Mouse (Mus musculus) mouse embryonic stem cell (cell line): ENCODE measurements around the gene Plet1.

Experiments
- in situ Hi-C, 2 experiments: fragments of 300-500 bp; cut with MboI; formaldehyde crosslinking; loops; 1 replicate in 1 of 2; 3 replicates in 1 of 2; pipeline ENCODE4 v1.14.3; 2019 to 2020; ENCODE audit warnings: low sequenced_read_pairs in 2 of 2, low pct_unique_long_range_greater_than_20kb in 1 of 2, mixed read lengths in 1 of 2; ENCODE audit not compliant: unreplicated experiment in 1 of 2

Plet1 gene

DNA sequence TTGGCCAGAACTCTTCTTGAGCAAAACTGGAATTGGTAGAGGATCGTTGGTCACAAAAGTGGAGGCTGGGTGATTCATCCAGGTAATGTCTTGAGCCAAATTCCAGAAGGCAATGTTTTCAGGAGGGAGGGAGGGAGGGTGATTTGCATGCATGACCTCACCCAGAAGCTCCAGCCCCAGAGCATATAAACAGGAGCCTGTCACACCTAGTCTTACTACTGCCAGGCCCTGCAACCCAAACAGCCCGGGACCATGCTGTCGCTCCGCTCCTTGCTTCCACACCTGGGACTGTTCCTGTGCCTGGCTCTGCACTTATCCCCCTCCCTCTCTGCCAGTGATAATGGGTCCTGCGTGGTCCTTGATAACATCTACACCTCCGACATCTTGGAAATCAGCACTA, at the start of gene Plet1:
Gene Plet1, plus strand, starts transcription at position 215 of the 400 bp plus-strand sequence.
- in situ Hi-C loops: no loop called here

DNA sequence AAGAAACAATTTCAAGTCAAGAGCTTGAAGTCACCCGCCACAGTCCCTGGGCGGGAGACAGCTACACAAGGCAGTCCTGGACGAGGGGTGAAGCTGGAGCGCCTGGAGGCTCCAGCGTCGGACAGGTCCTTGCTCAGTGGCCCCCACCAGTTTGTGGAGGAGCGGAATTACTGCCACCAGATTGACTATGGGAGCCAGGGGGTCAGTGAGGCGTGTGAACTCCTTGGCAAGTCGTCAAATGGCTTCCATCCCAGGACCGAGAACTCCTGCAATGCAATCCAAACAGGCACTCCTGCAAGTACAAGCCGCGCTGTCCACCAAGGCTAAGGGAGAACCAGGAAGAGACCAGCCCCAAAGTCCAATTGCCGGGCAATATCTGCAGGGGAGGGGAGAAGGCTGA, 45.3 kb upstream of the Plet1 start:
- in situ Hi-C loops: no loop called here

DNA sequence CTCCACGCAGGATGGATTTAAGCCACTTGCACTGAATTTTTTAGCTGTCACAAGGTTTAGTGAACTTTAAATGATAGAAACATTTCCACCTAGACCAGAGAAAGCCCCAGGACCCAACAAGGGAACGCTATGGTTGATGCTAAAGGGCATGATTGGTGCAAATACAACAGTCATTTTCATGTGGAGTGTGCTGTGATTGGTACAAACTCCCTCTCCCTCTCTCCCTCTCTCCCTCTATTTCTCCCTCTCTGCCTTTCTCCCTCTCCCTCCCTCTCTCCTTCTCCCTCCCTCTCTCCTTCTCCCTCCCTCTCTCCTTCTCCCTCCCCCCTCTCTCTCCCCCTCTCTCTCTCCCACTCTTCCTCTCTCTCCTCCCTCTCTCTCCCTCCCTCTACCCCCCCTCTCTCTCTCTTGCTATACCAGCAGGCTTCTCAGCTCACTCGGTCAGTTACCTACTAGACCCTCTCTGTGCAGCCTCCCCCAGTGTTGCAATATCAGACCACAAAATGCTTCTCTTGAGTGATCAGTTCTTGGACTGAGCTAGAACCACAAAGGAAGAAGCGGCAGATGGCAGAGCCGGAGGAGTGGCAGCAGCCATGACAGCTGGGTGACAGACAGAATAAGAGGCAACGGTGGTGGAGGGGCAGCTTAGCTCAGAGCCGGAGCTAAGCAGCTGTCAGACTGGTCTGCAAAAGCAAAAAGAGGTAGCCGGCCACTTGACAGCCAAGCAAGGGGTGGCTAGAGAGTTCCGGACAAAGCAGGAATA, 42.7 kb upstream of the Plet1 start:
- in situ Hi-C loops: no loop called here

DNA sequence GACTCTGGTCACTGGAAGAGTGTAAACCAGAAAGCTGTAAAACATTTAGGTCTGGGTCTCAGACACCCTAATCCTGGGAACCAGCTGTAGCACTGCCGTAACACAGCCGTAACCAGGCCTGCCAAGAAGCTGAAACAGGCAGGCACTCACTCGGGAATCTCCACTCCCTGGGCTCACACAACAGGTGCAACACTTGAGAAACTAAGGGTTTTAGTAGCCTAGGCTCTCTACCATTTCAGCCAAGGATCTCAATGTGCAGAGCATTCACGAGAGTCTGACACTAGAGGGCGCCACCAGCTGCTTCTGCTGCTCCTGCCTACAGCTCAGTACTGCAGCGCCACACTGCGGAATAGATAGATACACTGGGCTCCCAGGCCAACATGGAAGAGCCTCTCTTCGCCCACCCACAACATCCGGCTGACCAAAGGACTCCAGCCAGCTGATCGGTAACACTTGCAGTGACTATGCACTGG, 42.0 kb upstream of the Plet1 start:
- in situ Hi-C loops: no loop called here

DNA sequence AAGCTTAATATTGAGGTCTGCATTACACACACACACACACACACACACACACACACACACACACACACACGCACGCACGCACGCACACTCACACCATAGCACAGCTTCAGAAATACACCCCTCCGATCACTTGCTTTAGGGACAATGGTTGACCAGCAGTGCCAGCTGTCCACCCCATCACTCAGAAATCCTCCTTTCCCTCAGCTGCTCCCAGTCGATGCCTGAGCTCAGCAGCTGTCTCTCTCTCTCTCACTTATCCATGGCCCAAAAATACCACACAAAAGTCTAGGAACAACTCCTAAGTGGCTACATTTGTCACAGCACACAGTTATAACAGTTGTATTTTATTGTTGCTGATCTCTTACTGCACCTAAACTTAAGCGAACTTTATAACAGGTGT, 36.7 kb upstream of the Plet1 start:
- in situ Hi-C loops: loop anchor here in 1 of 2 experiments (5.0 kb wide), 1 partner anchor 70 kb away; the partner anchor contains the start of gene Pts

DNA sequence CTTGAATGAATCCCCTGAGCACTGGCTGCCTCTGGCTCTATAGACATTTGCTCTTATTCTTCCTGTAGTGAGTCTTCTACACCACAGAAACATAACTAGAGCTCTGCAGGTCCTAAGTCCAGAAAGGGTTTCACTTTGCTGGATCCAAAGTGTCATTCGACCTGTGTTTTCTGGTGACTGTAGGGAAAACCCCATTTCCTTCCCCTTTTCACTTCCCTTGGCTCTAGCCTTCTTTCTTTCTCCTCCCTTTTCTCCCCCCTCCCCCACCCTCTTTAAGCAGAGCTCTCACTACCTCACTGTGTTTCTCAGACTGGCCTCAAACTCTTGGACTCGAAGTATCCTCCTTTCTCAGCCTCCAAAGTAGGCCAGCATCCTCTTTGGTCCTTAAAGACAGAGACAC, 34.8 kb upstream of the Plet1 start:
- in situ Hi-C loops: loop anchor here in 1 of 2 experiments (5.0 kb wide), 1 partner anchor 68 kb away; the partner anchor contains the start of gene Pts

DNA sequence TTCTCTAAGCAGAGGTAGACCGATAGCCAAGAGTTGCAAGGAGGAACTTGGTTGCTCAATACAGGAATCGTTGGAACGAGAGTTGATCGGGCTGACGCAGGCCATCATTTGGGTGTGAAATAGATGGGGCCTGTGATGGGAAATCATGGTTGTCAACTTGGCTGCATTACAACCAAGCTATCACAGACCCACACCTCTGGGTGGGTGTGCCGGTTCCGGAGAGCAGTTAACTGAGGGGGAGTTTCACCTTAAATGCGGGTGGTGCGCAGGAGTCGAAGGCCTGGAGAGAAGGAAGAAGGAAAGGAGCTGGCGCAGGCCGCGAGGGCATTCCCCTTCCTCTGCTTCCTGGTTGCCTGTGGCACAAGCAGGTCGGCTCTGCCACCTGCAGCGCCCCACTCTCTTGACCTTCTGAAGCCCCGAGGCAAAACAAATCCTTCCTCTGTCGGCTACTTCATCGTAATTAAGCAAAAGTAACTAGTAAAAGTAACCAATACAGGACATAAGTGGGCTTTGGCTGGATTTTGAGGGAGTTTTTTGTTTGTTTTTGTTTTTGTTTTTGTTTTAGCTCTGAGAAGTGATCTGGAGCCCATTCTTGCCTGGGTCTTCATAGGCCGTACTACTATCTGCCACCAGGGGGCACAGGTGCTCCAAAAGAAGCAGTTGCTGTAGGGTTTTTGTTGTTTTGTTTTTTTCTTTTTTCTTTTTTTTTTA, 31.7 kb upstream of the Plet1 start:
- in situ Hi-C loops: no loop called here

DNA sequence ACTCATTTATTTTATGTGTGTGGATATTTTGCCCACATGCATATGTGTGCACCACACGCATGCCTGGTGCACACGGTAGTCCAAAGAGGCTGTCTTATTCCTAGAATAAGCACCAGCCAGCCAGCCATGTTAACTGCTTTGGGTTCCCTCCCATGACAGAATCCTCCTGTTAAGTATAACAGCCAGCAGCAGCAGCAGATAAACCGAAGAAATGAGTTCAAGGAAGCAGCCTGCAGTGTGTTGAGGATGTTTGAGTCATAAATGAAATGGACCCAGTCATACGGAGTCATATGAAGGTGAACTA, 31.2 kb upstream of the Plet1 start:
- in situ Hi-C loops: no loop called here

DNA sequence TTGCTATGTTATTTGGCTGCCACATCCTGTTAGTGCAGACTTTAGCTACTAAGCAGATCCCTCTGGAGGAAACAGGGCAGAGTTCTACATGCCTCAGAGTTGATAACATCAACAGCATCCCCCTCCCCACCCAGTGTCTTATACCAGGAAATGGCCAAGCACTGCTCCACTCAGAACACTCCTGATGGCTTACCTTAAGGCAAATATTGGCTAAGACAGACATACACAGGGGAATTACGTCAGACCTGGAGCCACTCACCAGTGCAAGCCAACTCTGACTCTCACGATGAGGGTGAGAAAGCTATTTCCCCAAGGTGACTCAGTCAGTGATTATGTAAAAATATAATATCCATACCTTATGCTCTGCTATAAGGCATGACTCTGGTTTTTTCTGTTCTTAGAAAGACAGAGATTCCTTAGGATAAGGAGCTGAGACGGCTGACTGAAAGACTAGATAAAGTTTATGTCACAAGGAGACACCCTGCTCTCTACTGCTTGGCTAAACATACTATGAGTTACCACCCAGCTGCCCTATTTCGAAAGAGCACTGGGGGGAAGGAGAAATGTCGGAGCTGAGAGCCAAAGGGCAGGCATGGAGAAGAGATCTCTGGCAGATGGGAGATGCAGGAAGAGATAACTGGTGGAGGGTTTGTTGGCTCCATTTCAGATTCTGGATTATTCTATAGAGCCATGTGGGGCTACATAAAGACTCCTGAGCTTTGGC, 23.8 kb upstream of the Plet1 start:
- in situ Hi-C loops: loop anchor here in 1 of 2 experiments (10.0 kb wide), 1 partner anchor 54 kb away; the partner anchor contains the start of gene Pts

DNA sequence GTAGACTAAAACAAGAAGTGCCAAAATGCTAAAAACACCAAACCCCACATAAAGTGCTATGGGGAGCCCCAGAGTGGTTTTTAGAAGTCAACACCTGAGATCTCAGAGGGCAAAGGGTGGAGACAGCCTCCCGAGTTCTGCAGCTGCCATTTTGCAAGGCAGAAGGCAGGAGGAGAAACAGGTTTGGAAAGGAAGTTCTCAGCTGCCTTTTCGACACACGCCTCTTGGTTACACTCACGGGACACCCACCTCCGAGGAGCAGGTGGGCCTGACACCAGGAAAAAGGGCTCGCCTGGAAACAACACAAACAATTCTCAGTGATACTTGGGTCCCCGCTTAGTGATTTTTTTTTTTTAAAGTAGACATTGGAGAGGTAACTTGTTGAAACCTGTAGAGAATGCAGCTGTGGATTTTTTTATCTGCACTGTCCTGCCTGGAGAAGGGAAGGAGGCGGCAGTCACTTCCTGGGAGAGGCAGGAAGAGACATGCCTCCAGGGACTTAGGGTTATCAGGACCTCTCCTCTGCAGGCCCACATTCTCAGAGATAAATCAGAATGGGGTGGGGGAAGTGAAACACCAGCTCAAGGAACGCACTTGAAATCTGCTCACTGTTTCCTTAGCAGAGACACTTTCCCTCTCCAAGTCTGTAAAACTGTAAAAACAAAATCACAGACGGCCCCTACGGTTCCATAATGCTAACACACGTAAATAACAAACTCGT, 23.0 kb upstream of the Plet1 start:
- in situ Hi-C loops: loop anchor here in 1 of 2 experiments (10.0 kb wide), 1 partner anchor 53 kb away; the partner anchor contains the start of gene Pts

DNA sequence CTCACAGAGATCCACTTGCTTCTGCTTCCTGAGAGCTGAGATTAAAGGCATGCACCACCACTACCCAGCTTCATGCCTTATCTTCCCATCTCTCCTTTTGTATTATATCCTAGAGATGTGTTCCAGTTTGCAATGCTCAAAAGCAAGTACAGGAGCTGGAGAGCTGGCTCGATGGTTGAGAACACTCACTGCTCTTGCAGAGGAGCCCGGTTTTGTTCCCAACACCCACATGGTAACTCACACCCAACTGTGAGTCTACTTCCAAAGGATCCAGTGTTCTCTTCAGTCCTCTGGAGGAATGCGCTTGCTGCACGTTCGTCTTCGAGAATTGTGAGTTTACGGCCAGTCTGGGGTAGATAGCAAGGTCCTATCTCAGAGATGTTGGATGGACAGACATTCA, 19.0 kb upstream of the Plet1 start:
- in situ Hi-C loops: loop anchor here in 1 of 2 experiments (10.0 kb wide), 1 partner anchor 49 kb away; the partner anchor contains the start of gene Pts

DNA sequence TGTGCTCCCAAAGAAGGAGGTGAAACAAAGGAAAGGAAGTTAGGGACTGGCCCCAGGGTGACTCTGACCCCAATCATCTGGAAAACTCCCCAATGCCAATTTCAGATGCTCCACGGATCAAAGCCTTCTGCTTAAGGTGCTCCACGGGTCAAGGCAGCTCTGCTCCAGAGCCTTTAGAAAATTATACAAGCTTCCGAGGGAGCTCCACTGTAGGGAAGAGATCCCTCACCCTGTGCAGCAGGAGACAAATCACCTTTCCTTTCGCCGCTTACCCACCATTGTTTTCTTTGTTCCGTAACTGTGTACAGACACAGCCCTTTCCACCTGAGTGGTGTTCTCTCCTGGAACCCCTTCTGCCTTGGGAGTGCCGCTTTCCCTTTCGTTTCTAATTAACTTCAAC, 18.6 kb upstream of the Plet1 start:
- in situ Hi-C loops: loop anchor here in 1 of 2 experiments (10.0 kb wide), 1 partner anchor 49 kb away; the partner anchor contains the start of gene Pts

DNA sequence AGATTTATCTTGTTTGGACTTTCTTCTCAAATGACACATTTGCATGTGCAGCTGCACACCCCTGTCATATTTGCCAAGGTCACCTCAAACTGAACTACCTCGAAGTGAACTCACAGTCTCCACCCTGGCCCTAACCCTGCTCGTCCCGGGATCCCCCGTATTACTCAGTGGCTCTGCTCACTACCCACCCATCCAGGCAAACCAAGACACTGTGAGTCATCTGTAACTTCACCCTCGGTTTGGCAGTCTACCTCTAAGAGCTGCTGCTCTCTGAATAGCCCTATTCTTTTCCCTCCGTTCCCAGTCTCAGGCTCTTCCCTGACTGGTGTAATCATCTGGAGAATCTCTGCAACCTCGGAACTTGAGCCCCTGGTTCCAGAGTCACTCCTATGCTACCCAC, 17.7 kb upstream of the Plet1 start:
- in situ Hi-C loops: loop anchor here in 1 of 2 experiments (10.0 kb wide), 1 partner anchor 48 kb away; the partner anchor contains the start of gene Pts

DNA sequence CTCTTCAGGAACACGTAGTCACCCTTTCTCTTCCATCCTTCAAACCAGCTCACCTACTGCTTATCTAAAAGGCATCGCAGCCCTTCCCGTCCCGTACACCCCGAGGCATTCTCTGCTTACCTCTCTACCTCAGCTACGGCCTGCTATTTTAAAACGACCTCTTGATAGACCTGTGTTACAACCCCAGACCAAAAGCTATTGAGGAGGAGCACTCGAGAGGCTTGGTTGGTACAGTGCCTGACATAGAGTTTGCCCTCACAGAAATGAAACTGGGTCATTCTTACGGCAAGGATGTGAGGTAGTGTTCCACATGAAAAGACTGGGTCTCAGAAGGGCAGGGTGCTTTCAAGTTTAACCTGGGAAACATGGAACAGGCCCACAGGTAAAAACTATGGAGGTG, 17.1 kb upstream of the Plet1 start:
- in situ Hi-C loops: loop anchor here in 1 of 2 experiments (10.0 kb wide), 1 partner anchor 48 kb away; the partner anchor contains the start of gene Pts

DNA sequence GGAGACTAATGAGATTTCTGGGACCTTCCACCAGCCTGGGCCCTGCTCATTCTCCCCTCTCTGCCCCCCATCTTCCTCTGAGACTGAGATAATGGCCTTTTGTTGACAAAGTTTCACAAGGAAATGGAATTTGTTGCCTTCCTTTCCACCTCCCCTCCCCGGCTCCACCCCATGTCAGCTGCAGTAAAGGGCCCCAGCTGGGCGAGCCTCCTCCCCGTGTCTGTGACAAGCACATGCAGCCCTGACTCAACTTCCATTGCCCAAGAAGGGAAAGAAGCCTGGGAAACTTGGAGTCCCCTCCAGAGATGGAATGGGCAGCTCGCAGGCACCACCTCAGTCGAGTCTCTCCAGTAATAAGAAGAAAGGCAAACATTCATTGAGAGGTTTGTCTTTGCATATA, 15.5 kb upstream of the Plet1 start:
- in situ Hi-C loops: loop anchor here in 1 of 2 experiments (10.0 kb wide), 1 partner anchor 46 kb away; the partner anchor contains the start of gene Pts

DNA sequence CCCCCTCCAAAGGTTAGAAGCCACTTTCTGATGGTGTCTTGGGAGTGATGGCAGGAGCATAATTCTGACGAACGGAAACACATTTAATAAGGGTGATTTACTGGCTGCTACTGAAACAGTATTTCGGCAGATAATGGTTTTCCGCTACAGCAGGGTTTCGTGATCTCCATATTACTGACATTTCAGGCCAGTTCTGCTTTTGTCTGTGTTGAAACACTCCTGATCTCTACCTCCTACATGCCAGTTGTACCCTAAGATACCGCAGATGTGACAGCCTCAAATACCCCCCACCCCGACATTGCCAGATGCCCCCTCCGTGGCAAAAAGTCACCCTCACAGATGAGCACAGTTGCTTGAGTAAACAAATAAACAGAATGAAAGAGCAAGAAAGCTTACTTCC, 14.8 kb upstream of the Plet1 start:
- in situ Hi-C loops: loop anchor here in 1 of 2 experiments (10.0 kb wide), 1 partner anchor 45 kb away; the partner anchor contains the start of gene Pts

DNA sequence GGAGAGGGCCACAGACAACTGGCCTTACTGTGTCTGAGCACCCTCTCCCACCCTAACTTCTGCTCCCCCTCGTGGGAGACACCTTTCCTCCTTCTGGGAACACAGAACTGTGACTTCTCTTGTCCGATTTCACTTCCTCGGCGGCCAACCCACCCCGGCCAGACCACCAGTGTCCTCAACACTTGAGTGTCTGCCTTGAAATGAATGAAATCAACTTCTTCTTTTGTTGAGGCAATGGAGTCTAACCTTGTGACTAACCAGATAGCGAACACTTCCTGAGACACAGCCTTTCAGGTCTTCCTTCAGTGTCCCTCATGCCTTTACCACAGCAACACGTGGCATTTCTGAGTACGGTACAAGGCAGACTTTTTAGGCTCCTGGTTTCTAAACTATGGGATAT, 11.6 kb upstream of the Plet1 start:
- in situ Hi-C loops: no loop called here

DNA sequence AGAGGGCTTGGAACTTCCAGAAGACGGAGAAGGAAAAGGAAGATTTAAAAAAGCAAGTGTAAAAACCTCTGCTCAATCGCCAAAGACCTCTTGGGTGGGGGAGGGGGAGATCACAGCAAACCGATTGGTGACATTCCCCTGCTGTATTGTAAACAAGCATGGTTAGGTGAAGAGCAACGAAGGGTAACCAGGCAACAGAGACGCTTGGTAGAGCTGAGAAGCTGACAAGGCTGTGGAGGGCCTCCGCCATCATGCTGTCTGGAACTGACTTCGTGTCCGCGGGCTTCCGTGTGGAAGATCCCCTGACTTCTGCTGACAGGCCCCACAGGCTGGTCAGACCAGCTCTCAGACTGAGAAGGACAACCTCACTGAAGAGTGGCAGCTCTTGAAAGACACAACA, 8.8 kb upstream of the Plet1 start:
- in situ Hi-C loops: no loop called here
